Mouse (Mus musculus): Measurements from ENCODE around the gene Pik3c2a.

The Pik3c2a gene

GRCm38 (mm10) chr7:116298389-116298788, 144.9 kb downstream of the Pik3c2a start:
- DNase-seq (ENCODE audit: low spot score), result no peak

DNA sequence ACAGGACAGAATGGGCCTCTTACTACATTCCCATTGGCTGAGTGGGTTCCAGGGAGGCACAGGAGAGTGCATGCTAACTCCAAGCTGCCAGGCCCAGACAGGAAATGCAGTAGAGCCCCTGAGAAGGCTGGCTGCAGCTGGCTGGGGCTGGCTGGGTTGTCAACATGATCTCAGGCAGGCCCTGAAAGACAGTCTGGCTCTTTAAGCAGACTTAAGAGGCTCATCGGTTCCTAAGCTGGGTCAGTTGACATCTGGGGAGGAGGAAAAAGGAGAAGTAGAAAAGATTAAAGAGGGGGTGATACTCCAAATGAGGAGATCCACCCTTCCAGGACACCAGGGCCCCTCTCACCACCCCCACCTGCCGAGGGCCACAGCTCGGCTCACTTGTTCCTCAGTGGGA, 148.3 kb downstream of the Pik3c2a start:
- no peak for DNase-seq (ENCODE audit: low spot score)

GRCm38 (mm10) chr7:116292377-116292776, 150.9 kb downstream of the Pik3c2a start:
- DNase-seq (ENCODE audit: low spot score), result no peak

DNA sequence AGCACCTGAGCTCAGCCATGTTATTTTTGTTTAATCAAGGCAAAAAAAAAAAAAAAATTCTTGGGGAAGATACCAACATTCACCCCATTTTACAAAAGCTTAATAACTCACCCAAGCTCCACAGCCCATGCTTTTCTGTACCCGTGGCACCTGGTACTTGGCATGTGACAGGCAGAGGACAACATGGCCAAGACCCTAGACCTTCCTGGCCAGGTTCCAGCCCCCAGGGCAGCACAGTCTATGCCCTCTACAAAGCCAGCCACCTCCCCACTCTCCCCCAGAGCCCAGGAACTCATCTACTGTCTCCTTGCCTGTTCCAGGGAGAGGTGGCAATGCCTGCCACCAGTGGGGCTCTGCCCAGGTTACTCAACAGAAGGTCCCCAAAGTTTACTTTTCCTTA, 152.7 kb downstream of the Pik3c2a start:
- no peak for DNase-seq (ENCODE audit: low spot score)

DNA sequence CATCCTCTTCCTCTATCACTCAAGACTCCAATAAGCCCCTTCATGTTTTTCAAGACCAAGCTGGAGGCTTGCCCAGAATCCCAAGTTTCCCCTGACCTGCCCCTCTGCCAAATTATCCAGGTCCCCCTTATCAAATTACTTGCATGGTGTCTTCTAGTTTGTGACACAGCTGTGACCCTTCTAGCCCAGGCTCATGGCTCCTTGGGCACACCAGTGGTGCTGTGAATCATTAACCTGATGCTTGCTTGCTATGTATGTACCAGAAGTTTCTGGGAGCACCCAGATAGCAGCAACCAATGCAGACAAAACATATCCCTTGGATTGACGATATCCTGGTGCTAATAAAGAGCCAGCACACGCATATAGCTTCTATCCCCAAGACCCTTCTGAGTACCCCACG, 154.3 kb downstream of the Pik3c2a start:
- no peak for DNase-seq (ENCODE audit: low spot score)

DNA sequence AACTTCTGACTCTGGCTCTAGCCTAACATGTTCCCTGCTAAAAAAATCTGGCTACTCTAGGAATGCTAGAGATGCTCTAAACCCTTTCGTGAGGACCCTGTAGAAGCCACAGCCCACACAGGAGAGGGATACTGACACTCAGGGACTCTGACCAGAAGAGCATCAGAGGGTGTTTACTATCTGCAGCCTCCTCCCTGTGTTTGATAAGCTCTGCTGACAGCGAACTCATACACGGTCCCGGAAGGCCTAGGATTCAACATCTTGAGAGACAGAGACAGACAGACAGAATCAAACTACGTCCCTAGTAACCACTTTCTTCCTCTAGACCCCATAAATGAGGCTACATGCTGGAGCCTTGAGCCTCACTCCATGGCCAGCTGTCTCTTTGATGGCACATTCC, 155.3 kb downstream of the Pik3c2a start:
- DNase-seq (ENCODE audit: low spot score), result no peak
